Mouse (Mus musculus) MEL (cell line): ENCODE measurements at regions not wholly inside any gene's neighbourhood (a gene's known extent, or its start where the extent isn't known, plus 50 kb on each side); places are given as distances from the start of the nearest gene placed in this dataset.

Source experiments
- DNase-seq: peaks from one replicate; pipeline ENCODE4 v3.0.0; 2011; ENCODE audit warnings: low read depth, low spot score
- H3K27ac ChIP-seq: 2 replicates; pipeline ENCODE4 v1.5.1; 2012; ENCODE audit warnings: low read depth, mild to moderate bottlenecking, control low read depth, low read length, moderate library complexity; ENCODE audit not compliant: control insufficient read depth
- H3K27me3 ChIP-seq, 2 experiments: fragments of 150-350 bp in 1 of 2; sonication (generic) in 1 of 2; 2 replicates each; pipeline ENCODE4 v1.6.1; 2012; ENCODE audit warnings: low read length in 2 of 2, mild to moderate bottlenecking in 2 of 2, improper control_type of control experiment in 1 of 2, moderate library complexity in 1 of 2; ENCODE audit not compliant: insufficient read depth in 2 of 2, control insufficient read depth in 1 of 2
- H3K36me3 ChIP-seq, 2 experiments: 2 replicates each; pipeline ENCODE4 v1.6.1; 2012 to 2014; ENCODE audit warnings: low read length in 2 of 2, improper control_type of control experiment in 1 of 2, inconsistent platforms in 1 of 2, mild to moderate bottlenecking in 1 of 2; ENCODE audit not compliant: insufficient read depth in 2 of 2, control insufficient read depth in 1 of 2
- H3K4me1 ChIP-seq, 2 experiments: fragments of 150-350 bp in 1 of 2; sonication (generic) in 1 of 2; 2 replicates each; pipeline ENCODE4 v1.6.1; 2012; ENCODE audit warnings: low read length in 2 of 2, improper control_type of control experiment in 1 of 2, mild to moderate bottlenecking in 1 of 2; ENCODE audit not compliant: insufficient read depth in 2 of 2, control insufficient read depth in 1 of 2
- H3K4me3 ChIP-seq, 2 experiments: fragments of 150-350 bp in 1 of 2; sonication (generic) in 1 of 2; 2 replicates each; pipeline ENCODE4 v1.5.1; 2012; ENCODE audit warnings: low read depth in 2 of 2, low read length in 2 of 2, mild to moderate bottlenecking in 2 of 2, moderate library complexity in 2 of 2, control low read depth in 1 of 2, improper control_type of control experiment in 1 of 2; ENCODE audit not compliant: control insufficient read depth in 1 of 2, insufficient read depth in 1 of 2
- H3K79me2 ChIP-seq: 2 replicates; pipeline ENCODE4 v1.6.1; 2012; ENCODE audit warnings: mild to moderate bottlenecking, low read length, moderate library complexity; ENCODE audit not compliant: control insufficient read depth, poor library complexity, insufficient read depth
- H3K9ac ChIP-seq: 2 replicates; pipeline ENCODE4 v1.6.1; 2012; ENCODE audit warnings: low read depth, mild to moderate bottlenecking, control low read depth, low read length, moderate library complexity; ENCODE audit not compliant: control insufficient read depth, poor library complexity, severe bottlenecking
- H3K9me3 ChIP-seq: fragments of 150-350 bp; sonication (generic); replicated peaks from 2 replicates; pipeline ENCODE4 v1.6.1; 2012; ENCODE audit warnings: mild to moderate bottlenecking, low read length, improper control_type of control experiment, moderate library complexity; ENCODE audit not compliant: insufficient read depth
- BHLHE40 ChIP-seq: IDR thresholded peaks from 2 replicates; pipeline ENCODE4 v1.6.1; 2012; ENCODE audit warnings: low read depth, mild to moderate bottlenecking, inconsistent platforms, low read length, improper control_type of control experiment, borderline replicate concordance
- CHD1 ChIP-seq: IDR thresholded peaks from 2 replicates; pipeline ENCODE4 v1.6.1; 2012; ENCODE audit warnings: low read depth, mild to moderate bottlenecking, inconsistent platforms, low read length, improper control_type of control experiment
- CTCF ChIP-seq, 3 experiments: IDR thresholded peaks in 2 of 3; conservative IDR thresholded peaks in 1 of 3; 2 replicates each; pipeline ENCODE4 v1.5.1; 2011 to 2012; ENCODE audit warnings: low read length in 3 of 3, low read depth in 2 of 3, mild to moderate bottlenecking in 2 of 3, improper control_type of control experiment in 1 of 3, inconsistent platforms in 1 of 3, mixed read lengths in 1 of 3, moderate library complexity in 1 of 3; ENCODE audit not compliant: control insufficient read depth in 1 of 3, insufficient read depth in 1 of 3, poor library complexity in 1 of 3, severe bottlenecking in 1 of 3
- E2F4 ChIP-seq: IDR thresholded peaks from 2 replicates; pipeline ENCODE4 v1.6.1; 2011; ENCODE audit warnings: low read depth, low read length, improper control_type of control experiment, borderline replicate concordance
- EP300 ChIP-seq, 2 experiments: IDR thresholded peaks; 2 replicates each; pipeline ENCODE4 v1.6.1; 2011; ENCODE audit warnings: improper control_type of control experiment in 2 of 2, low read length in 2 of 2, low read depth in 1 of 2, mild to moderate bottlenecking in 1 of 2
- GATA1 ChIP-seq: IDR thresholded peaks from 2 replicates; pipeline ENCODE4 v1.6.1; 2011; ENCODE audit warnings: low read depth, low read length, improper control_type of control experiment
- HCFC1 ChIP-seq: IDR thresholded peaks from 2 replicates; pipeline ENCODE4 v1.6.1; 2012; ENCODE audit warnings: low read depth, mild to moderate bottlenecking, inconsistent platforms, low read length, improper control_type of control experiment, moderate library complexity
- JUND ChIP-seq: IDR thresholded peaks from 2 replicates; pipeline ENCODE4 v1.6.1; 2011; ENCODE audit warnings: low read depth, mild to moderate bottlenecking, improper control_type of control experiment, low read length
- MAZ ChIP-seq: IDR thresholded peaks from 2 replicates; pipeline ENCODE4 v1.6.1; 2012; ENCODE audit warnings: low read depth, mild to moderate bottlenecking, inconsistent platforms, low read length, improper control_type of control experiment
- MYB ChIP-seq: IDR thresholded peaks from 2 replicates; pipeline ENCODE4 v1.6.1; 2011; ENCODE audit warnings: mild to moderate bottlenecking, low read depth, low read length, improper control_type of control experiment
- MYC ChIP-seq: IDR thresholded peaks from 2 replicates; pipeline ENCODE4 v1.6.1; 2011; ENCODE audit warnings: low read depth, mild to moderate bottlenecking, low read length, improper control_type of control experiment, moderate library complexity
- POLR2A ChIP-seq, 2 experiments: IDR thresholded peaks; 2 replicates each; pipeline ENCODE4 v1.6.1; 2011 to 2012; ENCODE audit warnings: low read length in 2 of 2, mild to moderate bottlenecking in 2 of 2, control low read depth in 1 of 2, improper control_type of control experiment in 1 of 2, low read depth in 1 of 2, moderate library complexity in 1 of 2; ENCODE audit not compliant: control insufficient read depth in 1 of 2, insufficient read depth in 1 of 2, poor library complexity in 1 of 2
- POLR2AphosphoS5 ChIP-seq: IDR thresholded peaks from 2 replicates; pipeline ENCODE4 v1.6.1; 2012; ENCODE audit warnings: low read depth, borderline replicate concordance, mild to moderate bottlenecking, inconsistent platforms, low read length, moderate library complexity, mixed read lengths
- RCOR1 ChIP-seq: IDR thresholded peaks from 2 replicates; pipeline ENCODE4 v1.6.1; 2012; ENCODE audit warnings: low read depth, mild to moderate bottlenecking, inconsistent platforms, low read length, improper control_type of control experiment
- TAL1 ChIP-seq: IDR thresholded peaks from 2 replicates; pipeline ENCODE4 v1.6.1; 2012; ENCODE audit warnings: mild to moderate bottlenecking, inconsistent platforms, low read length, moderate library complexity, mixed read lengths
- TBP ChIP-seq: IDR thresholded peaks from 2 replicates; pipeline ENCODE4 v1.8.0; 2011; ENCODE audit warnings: low read depth, low read length, improper control_type of control experiment
- TCF12 ChIP-seq: IDR thresholded peaks from 2 replicates; pipeline ENCODE4 v1.6.1; 2014; ENCODE audit warnings: low read depth, mild to moderate bottlenecking, inconsistent platforms, low read length, improper control_type of control experiment, moderate library complexity
- USF1 ChIP-seq: IDR thresholded peaks from 2 replicates; pipeline ENCODE4 v1.6.1; 2014; ENCODE audit warnings: low read depth, mild to moderate bottlenecking, inconsistent platforms, low read length, improper control_type of control experiment, moderate library complexity
- USF2 ChIP-seq, 2 experiments: IDR thresholded peaks; 2 replicates each; pipeline ENCODE4 v1.6.1; 2011 to 2012; ENCODE audit warnings: improper control_type of control experiment in 2 of 2, low read length in 2 of 2, borderline replicate concordance in 1 of 2, inconsistent platforms in 1 of 2, low read depth in 1 of 2, mild to moderate bottlenecking in 1 of 2; ENCODE audit not compliant: insufficient read depth in 1 of 2
- ZKSCAN1 ChIP-seq: IDR thresholded peaks from 2 replicates; pipeline ENCODE4 v1.6.1; 2012; ENCODE audit warnings: low read depth, mild to moderate bottlenecking, inconsistent platforms, low read length, improper control_type of control experiment, moderate library complexity
- ZMIZ1 ChIP-seq: IDR thresholded peaks from 2 replicates; pipeline ENCODE4 v1.6.1; 2012; ENCODE audit warnings: low read depth, mild to moderate bottlenecking, inconsistent platforms, low read length, improper control_type of control experiment, moderate library complexity

DNA sequence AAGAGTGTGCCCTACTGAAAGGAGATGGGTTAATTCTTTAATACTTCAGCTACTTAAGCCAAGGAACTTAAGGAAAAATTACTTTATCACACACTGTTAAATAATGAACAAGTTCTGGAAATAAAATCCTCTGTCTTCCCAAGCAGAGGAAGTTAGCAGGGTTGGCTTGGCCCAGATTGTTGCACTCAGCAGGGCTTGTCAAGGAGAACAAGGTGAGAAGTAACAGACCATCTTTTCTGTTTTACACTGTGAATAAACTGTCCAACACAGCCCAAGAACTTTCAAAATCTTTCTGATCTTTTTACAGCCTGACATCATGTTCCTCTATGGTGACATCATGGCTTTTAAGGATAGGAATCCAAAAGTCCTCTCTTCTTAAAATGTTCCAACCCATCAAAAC, 789.1 kb downstream of the 5730522E02Rik start:
- Histone ChIP-seq H3K9ac (no peak overlapping the region), H3K4me3 (no peak overlapping the region), H3K4me1 (no peaks in the 10 kb centered on the region)
- TF ChIP-seq TCF12 (no peak), MAZ (no peak), POLR2A (IDR thresholded peaks at IDR 0.05; ENCODE audit: control insufficient read depth in 1 of 2, insufficient read depth in 1 of 2, low read depth in 1 of 2, low read length in 2 of 2, poor library complexity in 1 of 2) (no peak), TAL1 (no peak), CHD1 (no peak), RCOR1 (no peak), ZMIZ1 (no peak), USF2 (IDR thresholded peaks at IDR 0.05; ENCODE audit: borderline replicate concordance in 1 of 2, insufficient read depth in 1 of 2, low read depth in 1 of 2, low read length in 2 of 2) (no peak), TBP (no peak), EP300 (IDR thresholded peaks at IDR 0.05; ENCODE audit: low read depth in 1 of 2, low read length in 2 of 2) (no peak), USF1 (no peak)
- TF ChIP-seq, all 39 proteins: peak for 0
- H3K27ac ChIP-seq = no peak overlapping the region
- DNase-seq = no peak
- H3K27me3 ChIP-seq = no peaks in the 10 kb centered on the region
- H3K79me2 ChIP-seq = no peaks in the 10 kb centered on the region
- H3K36me3 ChIP-seq = no peaks in the 10 kb centered on the region
- H3K9me3 ChIP-seq = no peaks in the 10 kb centered on the region

DNA sequence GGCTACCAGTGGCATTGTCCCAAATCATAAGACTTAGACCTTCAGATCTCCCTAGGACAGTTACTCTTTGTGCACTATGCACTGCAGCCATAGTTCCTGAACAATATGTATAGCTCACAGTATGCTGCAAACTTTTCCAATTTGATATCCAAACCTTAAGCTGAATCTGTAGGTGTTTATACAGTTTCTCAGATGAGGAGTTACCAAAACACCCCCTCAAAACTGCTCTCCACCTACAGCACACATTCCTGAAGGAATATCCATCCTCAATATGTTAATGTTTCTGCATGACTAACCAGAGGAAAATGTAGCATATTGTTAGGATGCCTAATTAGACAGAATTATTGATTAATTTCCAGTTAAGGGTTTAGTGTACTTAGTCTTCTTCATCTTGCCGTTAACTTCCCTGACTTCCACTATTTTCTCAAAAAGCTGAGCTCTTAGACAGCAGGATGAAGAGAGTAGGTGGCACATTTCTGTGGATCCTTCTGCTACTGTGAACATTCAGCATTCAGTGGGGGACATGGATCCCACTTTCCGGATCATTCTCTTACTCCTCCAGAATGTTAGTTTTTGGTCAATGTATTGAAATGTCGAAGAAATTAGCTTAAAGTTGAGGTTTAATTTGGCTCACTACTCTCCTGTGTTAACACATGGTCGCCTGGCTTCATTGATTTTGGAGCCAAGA, 800.0 kb downstream of the 5730522E02Rik start:
- H3K27ac ChIP-seq = no peak overlapping the region
- H3K4me3 ChIP-seq = no peak overlapping the region
- H3K27me3 ChIP-seq = no peaks in the 10 kb centered on the region
- H3K9me3 ChIP-seq = no peaks in the 10 kb centered on the region
- H3K79me2 ChIP-seq = no peaks in the 10 kb centered on the region
- no peaks in the 10 kb centered on the region for H3K4me1 ChIP-seq
- DNase-seq = no peak
- no peak overlapping the region for H3K9ac ChIP-seq
- TF ChIP-seq TCF12 (no peak), MYC (no peak), HCFC1 (no peak), ZKSCAN1 (no peak), JUND (no peak), BHLHE40 (no peak), TBP (no peak), TAL1 (no peak), CTCF (IDR thresholded peaks at IDR 0.05 in 2 of 3, conservative IDR thresholded peaks at IDR 0.05 in 1 of 3; ENCODE audit: control insufficient read depth in 1 of 3, insufficient read depth in 1 of 3, low read depth in 2 of 3, low read length in 3 of 3, poor library complexity in 1 of 3, severe bottlenecking in 1 of 3) (no peak), MYB (no peak), E2F4 (no peak), ZMIZ1 (no peak), POLR2AphosphoS5 (no peak), GATA1 (no peak)
- no peaks in the 10 kb centered on the region for H3K36me3 ChIP-seq
